Mouse (Mus musculus): Measurements from ENCODE around the gene Taar7a. TPM values are rescaled to one million over a fixed set of nuclear protein-coding genes. Genes with fewer than 3 reads are reported as not detected.

Gene Taar7a
- polyA plus RNA-seq, 1 experiment from 2014 or later, result not detected

Other genes with a start within 250 kb of the Taar7a start
- 171 and 214 TPM in 2 replicates for gene Rps12, start 206.2 kb downstream of the Taar7a start, polyA plus RNA-seq (2015; fragmentation: Nextera tagmentation; extraction: Ambion mirVana)
- 14.2 and 16.0 TPM in 2 replicates for gene Slc18b1, start 196.5 kb downstream of the Taar7a start, polyA plus RNA-seq (2015; fragmentation: Nextera tagmentation; extraction: Ambion mirVana)
- 0.15 TPM in 1 of 2 replicates, not detected in the other for gene Vnn3, start 142.0 kb downstream of the Taar7a start, polyA plus RNA-seq (2015; fragmentation: Nextera tagmentation; extraction: Ambion mirVana)
- 0.60 and 0.97 TPM in 2 replicates for gene Vnn1, start 98.8 kb downstream of the Taar7a start, polyA plus RNA-seq (2015; fragmentation: Nextera tagmentation; extraction: Ambion mirVana)
- gene Taar1, start 73.1 kb downstream of the Taar7a start, polyA plus RNA-seq (2015; fragmentation: Nextera tagmentation; extraction: Ambion mirVana), result not detected in 2 replicates
- not detected in 2 replicates for gene Taar2, start 54.9 kb downstream of the Taar7a start, polyA plus RNA-seq (2015; fragmentation: Nextera tagmentation; extraction: Ambion mirVana)
- gene Taar3, start 43.9 kb downstream of the Taar7a start, polyA plus RNA-seq (2015; fragmentation: Nextera tagmentation; extraction: Ambion mirVana), result not detected in 2 replicates
- not detected in 2 replicates for gene Taar4, start 33.0 kb downstream of the Taar7a start, polyA plus RNA-seq (2015; fragmentation: Nextera tagmentation; extraction: Ambion mirVana)
- not detected in 2 replicates for gene Taar5, start 22.8 kb downstream of the Taar7a start, polyA plus RNA-seq (2015; fragmentation: Nextera tagmentation; extraction: Ambion mirVana)
- gene Taar6, start 7.8 kb downstream of the Taar7a start, polyA plus RNA-seq (2015; fragmentation: Nextera tagmentation; extraction: Ambion mirVana), result not detected in 2 replicates
- not detected in 2 replicates for gene Taar7b, start 6.5 kb upstream of the Taar7a start, polyA plus RNA-seq (2015; fragmentation: Nextera tagmentation; extraction: Ambion mirVana)
- not detected in 2 replicates for gene Taar7d, start 33.7 kb upstream of the Taar7a start, polyA plus RNA-seq (2015; fragmentation: Nextera tagmentation; extraction: Ambion mirVana)
- gene Taar7e, start 44.1 kb upstream of the Taar7a start, polyA plus RNA-seq (2015; fragmentation: Nextera tagmentation; extraction: Ambion mirVana), result not detected in 2 replicates
- gene Taar7f, start 56.0 kb upstream of the Taar7a start, polyA plus RNA-seq (2015; fragmentation: Nextera tagmentation; extraction: Ambion mirVana), result not detected in 2 replicates
- gene Taar8a, start 83.0 kb upstream of the Taar7a start, polyA plus RNA-seq (2015; fragmentation: Nextera tagmentation; extraction: Ambion mirVana), result not detected in 2 replicates
- not detected in 2 replicates for gene Taar8b, start 98.8 kb upstream of the Taar7a start, polyA plus RNA-seq (2015; fragmentation: Nextera tagmentation; extraction: Ambion mirVana)
- gene Taar8c, start 108.4 kb upstream of the Taar7a start, polyA plus RNA-seq (2015; fragmentation: Nextera tagmentation; extraction: Ambion mirVana), result not detected in 2 replicates
- not detected in 2 replicates for gene Taar9, start 116.1 kb upstream of the Taar7a start, polyA plus RNA-seq (2015; fragmentation: Nextera tagmentation; extraction: Ambion mirVana)
- 68.7 and 70.4 TPM in 2 replicates for gene Stx7, start 155.8 kb upstream of the Taar7a start, polyA plus RNA-seq (2015; fragmentation: Nextera tagmentation; extraction: Ambion mirVana)
- gene Moxd1, start 230.0 kb upstream of the Taar7a start, polyA plus RNA-seq (2015; fragmentation: Nextera tagmentation; extraction: Ambion mirVana), result 18.2 and 19.2 TPM in 2 replicates

Data from limb, embryonic 15.5 days (tissue).